Mouse (Mus musculus) MEL (cell line): Measurements from ENCODE around the gene Hoxd8.

Source experiments
- CTCF ChIP-seq, 3 experiments: IDR thresholded peaks in 2 of 3; conservative IDR thresholded peaks in 1 of 3; 2 replicates each; pipeline ENCODE4 v1.5.1; 2011 to 2012; ENCODE audit warnings: low read length in 3 of 3, low read depth in 2 of 3, mild to moderate bottlenecking in 2 of 3, improper control_type of control experiment in 1 of 3, inconsistent platforms in 1 of 3, mixed read lengths in 1 of 3, moderate library complexity in 1 of 3; ENCODE audit not compliant: control insufficient read depth in 1 of 3, insufficient read depth in 1 of 3, poor library complexity in 1 of 3, severe bottlenecking in 1 of 3
- EP300 ChIP-seq, 2 experiments: IDR thresholded peaks; 2 replicates each; pipeline ENCODE4 v1.6.1; 2011; ENCODE audit warnings: improper control_type of control experiment in 2 of 2, low read length in 2 of 2, low read depth in 1 of 2, mild to moderate bottlenecking in 1 of 2
- GATA1 ChIP-seq: IDR thresholded peaks from 2 replicates; pipeline ENCODE4 v1.6.1; 2011; ENCODE audit warnings: low read depth, low read length, improper control_type of control experiment
- HCFC1 ChIP-seq: IDR thresholded peaks from 2 replicates; pipeline ENCODE4 v1.6.1; 2012; ENCODE audit warnings: low read depth, mild to moderate bottlenecking, inconsistent platforms, low read length, improper control_type of control experiment, moderate library complexity
- KAT2A ChIP-seq: conservative IDR thresholded peaks from 2 replicates; pipeline ENCODE4 v1.6.1; 2012; ENCODE audit warnings: low read depth, low read length, improper control_type of control experiment, inconsistent platforms
- MAX ChIP-seq: IDR thresholded peaks from 2 replicates; pipeline ENCODE4 v1.6.1; 2011; ENCODE audit warnings: low read length, improper control_type of control experiment
- MEF2A ChIP-seq: IDR thresholded peaks from 2 replicates; pipeline ENCODE4 v1.6.1; 2014; ENCODE audit warnings: low read depth, mild to moderate bottlenecking, inconsistent platforms, low read length, improper control_type of control experiment; ENCODE audit not compliant: poor library complexity, insufficient replicate concordance, severe bottlenecking; ENCODE audit errors: extremely low read depth
- POLR2A ChIP-seq, 2 experiments: IDR thresholded peaks; 2 replicates each; pipeline ENCODE4 v1.6.1; 2011 to 2012; ENCODE audit warnings: low read length in 2 of 2, mild to moderate bottlenecking in 2 of 2, control low read depth in 1 of 2, improper control_type of control experiment in 1 of 2, low read depth in 1 of 2, moderate library complexity in 1 of 2; ENCODE audit not compliant: control insufficient read depth in 1 of 2, insufficient read depth in 1 of 2, poor library complexity in 1 of 2
- RAD21 ChIP-seq: IDR thresholded peaks from 2 replicates; pipeline ENCODE4 v1.6.1; 2011; ENCODE audit warnings: mild to moderate bottlenecking, low read depth, low read length, improper control_type of control experiment
- RCOR1 ChIP-seq: IDR thresholded peaks from 2 replicates; pipeline ENCODE4 v1.6.1; 2012; ENCODE audit warnings: low read depth, mild to moderate bottlenecking, inconsistent platforms, low read length, improper control_type of control experiment
- SIN3A ChIP-seq: IDR thresholded peaks from 2 replicates; pipeline ENCODE4 v1.6.1; 2012; ENCODE audit warnings: low read length, improper control_type of control experiment, inconsistent platforms
- TAL1 ChIP-seq: IDR thresholded peaks from 2 replicates; pipeline ENCODE4 v1.6.1; 2012; ENCODE audit warnings: mild to moderate bottlenecking, inconsistent platforms, low read length, moderate library complexity, mixed read lengths
- ZNF384 ChIP-seq: IDR thresholded peaks from 2 replicates; pipeline ENCODE4 v1.6.1; 2012; ENCODE audit warnings: low read depth, mild to moderate bottlenecking, inconsistent platforms, low read length, improper control_type of control experiment

DNA sequence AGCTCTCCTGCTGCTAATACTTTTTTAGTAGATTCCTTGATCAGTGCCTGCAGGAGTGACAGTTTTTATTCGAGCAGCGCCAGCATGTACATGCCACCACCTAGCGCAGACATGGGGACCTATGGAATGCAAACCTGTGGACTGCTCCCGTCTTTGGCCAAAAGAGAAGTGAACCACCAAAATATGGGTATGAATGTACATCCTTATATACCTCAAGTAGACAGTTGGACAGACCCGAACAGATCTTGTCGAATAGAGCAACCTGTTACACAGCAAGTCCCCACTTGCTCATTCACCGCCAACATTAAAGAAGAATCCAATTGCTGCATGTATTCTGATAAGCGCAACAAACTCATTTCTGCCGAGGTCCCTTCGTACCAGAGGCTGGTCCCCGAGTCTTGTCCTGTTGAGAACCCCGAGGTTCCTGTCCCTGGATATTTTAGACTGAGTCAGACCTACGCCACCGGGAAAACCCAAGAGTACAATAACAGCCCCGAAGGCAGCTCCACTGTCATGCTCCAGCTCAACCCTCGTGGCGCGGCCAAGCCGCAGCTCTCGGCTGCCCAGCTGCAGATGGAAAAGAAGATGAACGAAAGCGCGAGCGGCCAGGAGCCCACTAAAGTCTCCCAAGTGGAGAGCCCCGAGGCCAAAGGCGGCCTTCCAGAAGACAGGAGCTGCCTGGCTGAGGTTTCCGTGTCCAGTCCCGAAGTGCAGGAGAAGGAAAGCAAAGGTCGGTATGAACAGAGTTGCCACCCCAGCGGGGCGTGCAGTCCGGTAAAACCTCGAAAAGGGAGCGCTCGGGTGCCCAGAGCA, 12.2 kb upstream of the Hoxd8 start:
- TF ChIP-seq CTCF (IDR thresholded peaks at IDR 0.05 in 2 of 3, conservative IDR thresholded peaks at IDR 0.05 in 1 of 3; ENCODE audit: control insufficient read depth in 1 of 3, insufficient read depth in 1 of 3, low read depth in 2 of 3, low read length in 3 of 3, poor library complexity in 1 of 3, severe bottlenecking in 1 of 3) (no peak), EP300 (IDR thresholded peaks at IDR 0.05; ENCODE audit: low read depth in 1 of 2, low read length in 2 of 2) (no peak), GATA1 (no peak), SIN3A (no peak), TAL1 (no peak), HCFC1 (no peak), ZNF384 (no peak), RAD21 (no peak), KAT2A (no peak), POLR2A (IDR thresholded peaks at IDR 0.05; ENCODE audit: control insufficient read depth in 1 of 2, insufficient read depth in 1 of 2, low read depth in 1 of 2, low read length in 2 of 2, poor library complexity in 1 of 2) (no peak), RCOR1 (no peak), MAX (no peak), MEF2A (no peak)
